Mouse (Mus musculus): ENCODE results near the gene Ptprq.

DNA sequence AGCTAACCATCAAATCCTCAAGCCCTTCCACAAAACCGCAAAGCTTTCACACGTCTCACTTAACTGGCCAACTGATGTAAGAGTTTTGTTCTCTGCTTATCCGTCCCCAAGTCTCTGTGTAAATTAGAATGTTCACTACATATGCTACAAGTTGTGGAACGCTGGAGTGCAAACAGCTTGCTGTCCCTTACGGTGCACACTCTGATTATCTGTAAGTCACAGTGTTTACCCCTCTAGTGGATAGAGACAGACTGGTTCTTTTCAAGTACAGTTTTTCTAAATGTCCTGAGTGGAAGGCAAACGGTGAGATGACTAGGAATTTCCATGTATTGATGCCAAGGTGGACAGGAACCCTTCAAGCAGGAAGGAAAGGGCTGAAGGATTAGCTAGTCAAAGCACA, 32.1 kb upstream of the Ptprq start:
- no peak for TF ChIP-seq POLR2A (IDR thresholded peaks at IDR 0.05; ENCODE audit: insufficient read length, low read depth)
- TF ChIP-seq CEBPB (IDR thresholded peaks at IDR 0.05; ENCODE audit: insufficient read depth, poor library complexity, severe bottlenecking): no peak
- TF ChIP-seq USF1 (IDR thresholded peaks at IDR 0.05; ENCODE audit: low read depth): no peak
- TF ChIP-seq TCF12 (IDR thresholded peaks at IDR 0.05; ENCODE audit: insufficient read depth, poor library complexity, severe bottlenecking): no peak
- TF ChIP-seq SRF (IDR thresholded peaks at IDR 0.05; ENCODE audit: control insufficient read depth, insufficient read length, low read depth): no peak
- no peak for TF ChIP-seq E2F4 (IDR thresholded peaks at IDR 0.05; ENCODE audit: insufficient read depth)
